Mouse (Mus musculus): ENCODE measurements at regions not wholly inside any gene's neighbourhood (a gene's known extent, or its start where the extent isn't known, plus 50 kb on each side); places are given as distances from the start of the nearest gene placed in this dataset.
A peak's percentile ranks its signal among the peaks of the same experiment; 100 is the strongest.

GRCm38 (mm10) chr1:34677832-34678733, 98.6 kb downstream of the Amer3 start:
- under 1% methylated on average over 56 of the region's 56 CpGs for WGBS
- H3K27ac ChIP-seq (ENCODE audit: low read length) = no peak overlapping the region

GRCm38 (mm10) chr1:34678734-34679068, 99.2 kb downstream of the Amer3 start:
- Histone ChIP-seq H3K4me3 (ENCODE audit: low read length) (peak overlapping the region; percentile 53), H3K9me3 (ENCODE audit: control insufficient read depth, low read length) (no peaks in the 10 kb centered on the region), H3K4me2 (ENCODE audit: low read depth, low read length) (peak overlapping the region; percentile 93), H3K9ac (ENCODE audit: low read depth, low read length) (peak overlapping the region; percentile 58; the same call in 1 of the 2 replicates), H3K4me1 (ENCODE audit: control insufficient read depth, insufficient read depth, low read length) (peaks cover 10% of the 10 kb centered on the region; the same call in 1 of the 2 replicates), H3K36me3 (ENCODE audit: control insufficient read depth, insufficient read depth, low read length) (no peaks in the 10 kb centered on the region), H3K27ac (ENCODE audit: low read length) (no peak overlapping the region), H3K27me3 (replicated peaks; ENCODE audit: control insufficient read depth, insufficient read depth, low read length) (peaks cover 22% of the 10 kb centered on the region)
- WGBS = under 1% methylated on average over 9 of the region's 9 CpGs
- peak; percentile 30; the same call in 1 of the 2 replicates for ATAC-seq

More at GRCm38 (mm10) chr1:34677832-34678733, 98.6 kb downstream of the Amer3 start:
- Histone ChIP-seq H3K9ac (ENCODE audit: low read depth, low read length) (peak overlapping the region; percentile 58), H3K27me3 (replicated peaks; ENCODE audit: control insufficient read depth, insufficient read depth, low read length) (peaks cover 22% of the 10 kb centered on the region), H3K9me3 (ENCODE audit: control insufficient read depth, low read length) (no peaks in the 10 kb centered on the region), H3K36me3 (ENCODE audit: control insufficient read depth, insufficient read depth, low read length) (no peaks in the 10 kb centered on the region), H3K4me2 (ENCODE audit: low read depth, low read length) (peak overlapping the region; percentile 93), H3K4me3 (ENCODE audit: low read length) (peak overlapping the region; percentile 53), H3K4me1 (ENCODE audit: control insufficient read depth, insufficient read depth, low read length) (peaks cover 10% of the 10 kb centered on the region; the same call in 1 of the 2 replicates)
- ATAC-seq = peak; percentile 84

DNA sequence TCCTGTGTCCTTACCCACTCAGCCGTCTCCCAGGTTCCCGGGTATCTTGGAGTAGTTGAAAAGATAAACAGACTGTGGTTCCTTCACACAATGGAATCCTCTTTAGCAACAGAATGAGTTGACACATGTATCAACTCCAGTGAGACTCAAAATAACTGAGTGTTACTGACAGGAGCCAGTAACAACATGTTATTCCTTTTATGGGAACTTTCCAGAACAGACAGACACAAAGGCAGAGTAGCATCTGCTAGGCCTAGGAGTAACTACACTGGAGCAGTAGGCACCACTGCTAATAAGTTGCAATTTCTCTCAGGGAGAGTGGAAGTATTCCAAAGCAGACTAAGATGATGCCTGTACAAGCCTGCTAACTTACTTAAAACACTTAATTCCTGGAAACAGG, 107.1 kb downstream of the Amer3 start:
- H3K36me3 ChIP-seq (ENCODE audit: control insufficient read depth, insufficient read depth, low read length) = no peaks in the 10 kb centered on the region
- 37% methylated on average over 2 of the region's 2 CpGs for WGBS
- H3K27me3 ChIP-seq (replicated peaks; ENCODE audit: control insufficient read depth, insufficient read depth, low read length) = no peaks in the 10 kb centered on the region
- no peak overlapping the region for H3K9ac ChIP-seq (ENCODE audit: low read depth, low read length)
- no peaks in the 10 kb centered on the region for H3K9me3 ChIP-seq (ENCODE audit: control insufficient read depth, low read length)
- ATAC-seq = no peak
- no peak overlapping the region for H3K4me3 ChIP-seq (ENCODE audit: low read length)
- no peak overlapping the region for H3K4me2 ChIP-seq (ENCODE audit: low read depth, low read length)
- no peak overlapping the region for H3K27ac ChIP-seq (ENCODE audit: low read length)
- no peaks in the 10 kb centered on the region for H3K4me1 ChIP-seq (ENCODE audit: control insufficient read depth, insufficient read depth, low read length)

DNA sequence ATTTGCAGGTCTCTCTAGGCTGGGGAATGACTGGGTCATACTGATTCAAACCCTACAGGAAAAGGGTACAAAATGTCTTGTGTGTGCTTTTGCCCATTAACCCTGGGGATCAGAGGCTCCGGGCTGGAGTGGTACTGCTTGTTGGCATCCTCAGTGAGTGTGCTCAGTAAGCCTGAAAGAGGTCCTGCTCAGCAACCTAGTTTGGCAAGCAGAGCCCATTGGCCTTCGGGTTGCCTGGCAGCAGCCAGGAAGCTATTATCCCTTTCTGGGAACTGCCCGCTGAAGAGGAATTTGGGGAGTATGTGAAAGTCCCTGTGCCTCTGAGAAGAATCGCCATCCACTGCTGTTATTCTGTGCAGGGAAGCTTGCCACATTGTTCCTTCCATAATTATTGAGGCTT, 117.1 kb downstream of the Amer3 start:
- no peaks in the 10 kb centered on the region for H3K36me3 ChIP-seq (ENCODE audit: control insufficient read depth, insufficient read depth, low read length)

GRCm38 (mm10) chr1:34700237-34701030, 121.0 kb downstream of the Amer3 start:
- H3K4me3 ChIP-seq (ENCODE audit: low read length) = no peak overlapping the region
- no peaks in the 10 kb centered on the region for H3K27me3 ChIP-seq (replicated peaks; ENCODE audit: control insufficient read depth, insufficient read depth, low read length)
- no peaks in the 10 kb centered on the region for H3K9me3 ChIP-seq (ENCODE audit: control insufficient read depth, low read length)
- no peak overlapping the region for H3K9ac ChIP-seq (ENCODE audit: low read depth, low read length)
- no peak; the same call in 1 of the 2 replicates for ATAC-seq
- H3K36me3 ChIP-seq (ENCODE audit: control insufficient read depth, insufficient read depth, low read length) = no peaks in the 10 kb centered on the region
- no peak overlapping the region for H3K4me2 ChIP-seq (ENCODE audit: low read depth, low read length)
- no peaks in the 10 kb centered on the region for H3K4me1 ChIP-seq (ENCODE audit: control insufficient read depth, insufficient read depth, low read length)
- 45% methylated on average over 17 of the region's 17 CpGs for WGBS
- no peak overlapping the region for H3K27ac ChIP-seq (ENCODE audit: low read length)

More for the DNA sequence above, 117.1 kb downstream of the Amer3 start:
- Histone ChIP-seq H3K9ac (ENCODE audit: low read depth, low read length) (no peak overlapping the region), H3K27ac (ENCODE audit: low read length) (no peak overlapping the region), H3K4me3 (ENCODE audit: low read length) (no peak overlapping the region), H3K9me3 (ENCODE audit: control insufficient read depth, low read length) (no peaks in the 10 kb centered on the region), H3K27me3 (replicated peaks; ENCODE audit: control insufficient read depth, insufficient read depth, low read length) (no peaks in the 10 kb centered on the region), H3K4me1 (ENCODE audit: control insufficient read depth, insufficient read depth, low read length) (no peaks in the 10 kb centered on the region), H3K4me2 (ENCODE audit: low read depth, low read length) (no peak overlapping the region)
- no peak for ATAC-seq
- 72% methylated on average over 4 of the region's 4 CpGs for WGBS

DNA sequence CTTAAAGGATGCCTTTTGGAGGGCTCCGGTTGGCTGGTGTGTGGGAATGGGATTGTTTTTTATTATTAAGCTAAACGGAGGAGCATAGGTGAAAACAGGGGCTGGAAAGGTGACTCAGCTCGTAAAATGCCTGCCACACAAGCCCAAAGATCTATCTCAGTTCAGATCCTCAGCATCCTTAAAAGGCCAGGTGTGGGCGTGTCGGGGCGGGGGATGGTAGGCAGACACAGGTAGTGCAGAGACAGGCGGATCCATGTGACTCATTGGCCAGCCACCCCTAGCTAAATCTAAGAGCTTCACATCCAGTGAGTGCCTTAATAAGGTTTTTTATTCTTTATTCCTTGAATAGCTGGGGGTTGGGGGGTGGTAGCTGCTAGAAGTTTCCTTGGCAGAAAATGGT, 122.0 kb downstream of the Amer3 start:
- Histone ChIP-seq H3K27me3 (replicated peaks; ENCODE audit: control insufficient read depth, insufficient read depth, low read length) (no peaks in the 10 kb centered on the region), H3K36me3 (ENCODE audit: control insufficient read depth, insufficient read depth, low read length) (no peaks in the 10 kb centered on the region), H3K27ac (ENCODE audit: low read length) (no peak overlapping the region), H3K9me3 (ENCODE audit: control insufficient read depth, low read length) (no peaks in the 10 kb centered on the region), H3K4me1 (ENCODE audit: control insufficient read depth, insufficient read depth, low read length) (no peaks in the 10 kb centered on the region), H3K4me3 (ENCODE audit: low read length) (no peak overlapping the region), H3K9ac (ENCODE audit: low read depth, low read length) (no peak overlapping the region), H3K4me2 (ENCODE audit: low read depth, low read length) (no peak overlapping the region)
- no peak for ATAC-seq
- WGBS = 73% methylated on average over 7 of the region's 7 CpGs

GRCm38 (mm10) chr1:34709089-34709488, 129.6 kb downstream of the Amer3 start:
- ATAC-seq = no peak
- H3K36me3 ChIP-seq (ENCODE audit: control insufficient read depth, insufficient read depth, low read length) = no peaks in the 10 kb centered on the region
- H3K9me3 ChIP-seq (ENCODE audit: control insufficient read depth, low read length) = no peaks in the 10 kb centered on the region
- no peak overlapping the region for H3K4me3 ChIP-seq (ENCODE audit: low read length)
- H3K27ac ChIP-seq (ENCODE audit: low read length) = no peak overlapping the region
- H3K9ac ChIP-seq (ENCODE audit: low read depth, low read length) = no peak overlapping the region
- H3K4me1 ChIP-seq (ENCODE audit: control insufficient read depth, insufficient read depth, low read length) = no peaks in the 10 kb centered on the region
- no peak overlapping the region for H3K4me2 ChIP-seq (ENCODE audit: low read depth, low read length)
- no peaks in the 10 kb centered on the region for H3K27me3 ChIP-seq (replicated peaks; ENCODE audit: control insufficient read depth, insufficient read depth, low read length)
- WGBS = 79% methylated on average over 2 of the region's 2 CpGs

GRCm38 (mm10) chr1:34722674-34723073, 120.2 kb downstream of the Fam168b start:
- no peaks in the 10 kb centered on the region for H3K4me1 ChIP-seq (ENCODE audit: control insufficient read depth, insufficient read depth, low read length)
- H3K36me3 ChIP-seq (ENCODE audit: control insufficient read depth, insufficient read depth, low read length) = no peaks in the 10 kb centered on the region
- H3K9me3 ChIP-seq (ENCODE audit: control insufficient read depth, low read length) = no peaks in the 10 kb centered on the region
- no peak overlapping the region for H3K9ac ChIP-seq (ENCODE audit: low read depth, low read length)
- no peak overlapping the region for H3K4me3 ChIP-seq (ENCODE audit: low read length)
- no peak overlapping the region for H3K4me2 ChIP-seq (ENCODE audit: low read depth, low read length)
- 48% methylated on average over 5 of the region's 5 CpGs for WGBS
- no peaks in the 10 kb centered on the region for H3K27me3 ChIP-seq (replicated peaks; ENCODE audit: control insufficient read depth, insufficient read depth, low read length)
- ATAC-seq = no peak
- H3K27ac ChIP-seq (ENCODE audit: low read length) = no peak overlapping the region

GRCm38 (mm10) chr1:34732156-34732555, 110.7 kb downstream of the Fam168b start:
- WGBS = 64% methylated on average over 7 of the region's 7 CpGs
- no peak overlapping the region for H3K4me2 ChIP-seq (ENCODE audit: low read depth, low read length)
- H3K9me3 ChIP-seq (ENCODE audit: control insufficient read depth, low read length) = no peaks in the 10 kb centered on the region
- no peak overlapping the region for H3K4me3 ChIP-seq (ENCODE audit: low read length)
- H3K4me1 ChIP-seq (ENCODE audit: control insufficient read depth, insufficient read depth, low read length) = no peaks in the 10 kb centered on the region
- ATAC-seq = no peak
- H3K27ac ChIP-seq (ENCODE audit: low read length) = no peak overlapping the region
- no peak overlapping the region for H3K9ac ChIP-seq (ENCODE audit: low read depth, low read length)
- H3K27me3 ChIP-seq (replicated peaks; ENCODE audit: control insufficient read depth, insufficient read depth, low read length) = no peaks in the 10 kb centered on the region
- no peaks in the 10 kb centered on the region for H3K36me3 ChIP-seq (ENCODE audit: control insufficient read depth, insufficient read depth, low read length)
